In the genomic region with DNA sequence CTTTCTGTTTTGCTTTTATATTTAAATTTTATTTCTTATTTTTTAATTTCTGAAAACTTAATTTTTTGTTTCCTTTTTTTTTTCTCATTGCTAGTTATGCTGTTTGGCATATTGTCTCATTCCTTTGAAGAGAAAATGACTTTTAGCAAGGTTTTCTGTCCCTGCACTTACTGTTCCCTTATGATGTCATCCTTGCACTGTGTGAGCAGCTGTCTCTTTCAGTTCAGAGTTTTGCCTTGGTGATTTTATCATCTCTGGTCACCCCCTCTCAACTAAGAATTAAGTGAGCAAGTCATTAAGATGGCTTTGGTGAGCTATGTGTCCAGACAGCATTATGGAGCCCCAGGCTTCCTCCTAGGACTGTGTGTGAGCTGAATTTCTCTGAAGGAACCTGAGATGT, we compare ENCODE assay signal across 24 mouse cellular contexts.
DNase-seq lines count a peak whose midpoint lies in the region; ATAC-seq and TF ChIP-seq lines count a peak whose summit lies in the region.
"Had no signal": no experiment of that assay in that cellular context is flagged by ENCODE, and none has a peak within 500 bp of the region (broad histone marks: within the 10 kb centered on the region; RNA-seq: fewer than 3 reads in every experiment).

No protein-coding gene starts in this region.

- no peak for TF ChIP-seq RAD21 in CH12.LX (IDR thresholded peaks at IDR 0.05; ENCODE audit: low read depth, low read length)

- dilution Hi-C loops in CH12.LX (cut with MboI; ENCODE audit: extremely low pct_ligation_motif_present, extremely low pct_unique_long_range_greater_than_20kb, low sequenced_read_pairs), result no loop called here

- no peak for TF ChIP-seq EP300 in CH12.LX (IDR thresholded peaks at IDR 0.05; ENCODE audit: low read length)

- DNase-seq in 416B (ENCODE audit: low read depth), result peak; percentile 25
- peak; percentile 15 for DNase-seq in CH12.LX (ENCODE audit: extremely low read depth)
- DNase-seq in layer of hippocampus, postnatal 36 days, result no peak
- DNase-seq in forebrain, embryonic 10.5 days (ENCODE audit: extremely low spot score, low spot score), result no peak
- DNase-seq in forebrain, embryonic 11.5 days (ENCODE audit: low spot score), result no peak
- no peak for DNase-seq in adrenal gland, postnatal 14 days
- DNase-seq: adrenal gland, adult 2 months; adrenal gland, adult 8-10 months; adrenal gland, postnatal 10 days; adrenal gland, postnatal 25 days; adrenal gland, postnatal 36 days; B cell, adult 2 months; cerebellum, adult 11 months; cerebellum, adult 11-12 months; cerebellum, adult 18-20 months; cerebellum, adult 2 months; cerebellum, adult 8-10 months; cerebellum, adult 9-10 months had no signal

- TF ChIP-seq CTCF in C2C12 (IDR thresholded peaks at IDR 0.05; ENCODE audit: control insufficient read depth, insufficient read depth, insufficient read length), result no peak
- no peak for TF ChIP-seq CTCF in CH12.LX (conservative IDR thresholded peaks at IDR 0.05 in 1 of 2, IDR thresholded peaks at IDR 0.05 in 1 of 2; ENCODE audit: low read depth in 2 of 2, low read length in 2 of 2)

- H3K4me2 ChIP-seq in CH12.LX (ENCODE audit: insufficient read depth, low read depth, poor library complexity, severe bottlenecking), result no peak overlapping the region
- H3K4me2 ChIP-seq in myocyte (ENCODE audit: low read depth), result peak overlapping the region; percentile 37
- H3K4me2 ChIP-seq in forebrain, embryonic 11.5 days (ENCODE audit: low read depth, low read length, severe bottlenecking), result no peak overlapping the region

- H3K79me3 ChIP-seq in C2C12 (ENCODE audit: low read depth), result no peaks in the 10 kb centered on the region

- in situ Hi-C loops in CH12.LX (cut with MboI; ENCODE audit: low pct_ligation_motif_present, low pct_unique_long_range_greater_than_20kb, low sequenced_read_pairs), result no loop called here

- no peak overlapping the region for H3K4me3 ChIP-seq in C2C12 (ENCODE audit: insufficient read depth, poor library complexity, severe bottlenecking)
- no peak overlapping the region for H3K4me3 ChIP-seq in CH12.LX (replicated peaks in 1 of 3; ENCODE audit: low read depth in 2 of 3, low read length in 2 of 3, poor library complexity in 1 of 3)
- no peak overlapping the region for H3K4me3 ChIP-seq in myocyte
- no peak overlapping the region for H3K4me3 ChIP-seq in forebrain, embryonic 10.5 days
- H3K4me3 ChIP-seq in forebrain, embryonic 11.5 days (ENCODE audit: low read depth, low read length), result no peak overlapping the region

- H3K79me2 ChIP-seq in C2C12 (ENCODE audit: control insufficient read depth, insufficient read depth), result no peaks in the 10 kb centered on the region
- H3K79me2 ChIP-seq in CH12.LX (replicated peaks; ENCODE audit: control insufficient read depth, extremely low read depth, insufficient read depth, poor library complexity, severe bottlenecking), result no peaks in the 10 kb centered on the region
- H3K79me2 ChIP-seq in myocyte (ENCODE audit: control insufficient read depth, insufficient read depth), result no peaks in the 10 kb centered on the region

- TF ChIP-seq POLR2A in CH12.LX (IDR thresholded peaks at IDR 0.05; ENCODE audit: low read depth, low read length), result no peak
- no peak for TF ChIP-seq POLR2A in myocyte (IDR thresholded peaks at IDR 0.05; ENCODE audit: insufficient read length, low read depth)

- H3K27me3 ChIP-seq in C2C12 (ENCODE audit: control insufficient read depth, insufficient read depth, insufficient read length) (no peaks in the 10 kb centered on the region), CH12.LX (replicated peaks) (no peaks in the 10 kb centered on the region), myocyte (ENCODE audit: control insufficient read depth, insufficient read depth, insufficient read length) (no peaks in the 10 kb centered on the region)
- H3K27me3 ChIP-seq in forebrain, embryonic 10.5 days (ENCODE audit: poor library complexity, severe bottlenecking), result no peaks in the 10 kb centered on the region
- H3K27me3 ChIP-seq in forebrain, embryonic 11.5 days (ENCODE audit: control insufficient read depth, insufficient read depth, low read length), result no peaks in the 10 kb centered on the region
- H3K27me3 ChIP-seq: Patski had no signal

- H3K36me3 ChIP-seq in C2C12 (ENCODE audit: control insufficient read depth, insufficient read depth) (no peaks in the 10 kb centered on the region), CH12.LX (replicated peaks in 1 of 2; ENCODE audit: control insufficient read depth in 1 of 2, insufficient read depth in 1 of 2, low read length in 1 of 2) (no peaks in the 10 kb centered on the region), myocyte (ENCODE audit: control insufficient read depth, insufficient read depth) (no peaks in the 10 kb centered on the region)
- no peaks in the 10 kb centered on the region for H3K36me3 ChIP-seq in forebrain, embryonic 10.5 days (replicated peaks)
- no peaks in the 10 kb centered on the region for H3K36me3 ChIP-seq in forebrain, embryonic 11.5 days (ENCODE audit: control insufficient read depth, insufficient read depth, low read length)
- H3K36me3 ChIP-seq: G1E had no signal

- no peak overlapping the region for H3K9ac ChIP-seq in CH12.LX (ENCODE audit: insufficient read depth, low read depth)
- no peak overlapping the region for H3K9ac ChIP-seq in forebrain, embryonic 11.5 days (ENCODE audit: low read length)

- peaks cover 0 to 4% of the 10 kb centered on the region in 2 experiments; a peak in 1 of 4 replicates for H3K4me1 ChIP-seq in CH12.LX (ENCODE audit: control insufficient read depth in 1 of 2, insufficient read depth in 2 of 2)
- no peaks in the 10 kb centered on the region for H3K4me1 ChIP-seq in forebrain, embryonic 10.5 days
- no peaks in the 10 kb centered on the region for H3K4me1 ChIP-seq in forebrain, embryonic 11.5 days (replicated peaks; ENCODE audit: control insufficient read depth, insufficient read depth, low read length)

- ATAC-seq in forebrain, embryonic 11.5 days (replicated peaks; ENCODE audit: low FRiP score), result no peak
- ATAC-seq: activated CD4-positive, CD25-positive, alpha-beta regulatory T cell, adult 4 months; CD4-positive, CD25-positive, alpha-beta regulatory T cell, adult 4 months; Patski had no signal

- peak overlapping the region; percentile 1 for H3ac ChIP-seq in C2C12 (ENCODE audit: control insufficient read depth, insufficient read length, low read depth)
- no peak overlapping the region for H3ac ChIP-seq in myocyte (ENCODE audit: control insufficient read depth, insufficient read length)

- no peaks in the 10 kb centered on the region for H3K9me3 ChIP-seq in CH12.LX (replicated peaks; ENCODE audit: low read length)
- no peaks in the 10 kb centered on the region for H3K9me3 ChIP-seq in forebrain, embryonic 10.5 days
- no peaks in the 10 kb centered on the region for H3K9me3 ChIP-seq in forebrain, embryonic 11.5 days (ENCODE audit: control insufficient read depth, low read length)
- H3K9me3 ChIP-seq: G1E had no signal

- H3K27ac ChIP-seq in CH12.LX (ENCODE audit: insufficient read depth, low read depth), result no peak overlapping the region
- H3K27ac ChIP-seq in forebrain, embryonic 10.5 days, result no peak overlapping the region
- no peak overlapping the region for H3K27ac ChIP-seq in forebrain, embryonic 11.5 days (ENCODE audit: low read depth, low read length)

TF ChIP-seq in C2C12, 6 proteins besides CTCF, POLR2A, EP300 and RAD21:
- peak; percentile 95 for TF ChIP-seq MYOD1 (IDR thresholded peaks at IDR 0.05; ENCODE audit: control insufficient read depth, insufficient read length, low read depth)
- TF ChIP-seq MAX (IDR thresholded peaks at IDR 0.05), result no peak
- TF ChIP-seq FOSL1 (IDR thresholded peaks at IDR 0.05; ENCODE audit: insufficient read depth, low read length, poor library complexity, severe bottlenecking), result no peak
- no peak for TF ChIP-seq MYOG (IDR thresholded peaks at IDR 0.05; ENCODE audit: control insufficient read depth, extremely low read depth, insufficient read length)

TF ChIP-seq in CH12.LX, 34 proteins besides CTCF, POLR2A, EP300 and RAD21:
- TF ChIP-seq JUN (IDR thresholded peaks at IDR 0.05; ENCODE audit: insufficient read depth, low read depth, low read length) (peak; percentile 49; the same call in 1 of the 2 replicates), ZNF384 (IDR thresholded peaks at IDR 0.05; ENCODE audit: low read depth, low read length) (no peak), ELF1 (IDR thresholded peaks at IDR 0.05; ENCODE audit: low read depth, low read length) (no peak), ZMIZ1 (IDR thresholded peaks at IDR 0.05; ENCODE audit: low read depth, low read length) (no peak), ETS1 (conservative IDR thresholded peaks at IDR 0.05; ENCODE audit: low read depth, low read length) (no peak), GABPA (IDR thresholded peaks at IDR 0.05; ENCODE audit: insufficient replicate concordance, low read depth, low read length) (no peak), KAT2A (IDR thresholded peaks at IDR 0.05; ENCODE audit: insufficient replicate concordance, low read length) (no peak), SMC3 (IDR thresholded peaks at IDR 0.05; ENCODE audit: low read depth, low read length) (no peak)

TF ChIP-seq in myocyte, 11 proteins besides CTCF, POLR2A, EP300 and RAD21:
- no peak for TF ChIP-seq CEBPB (IDR thresholded peaks at IDR 0.05; ENCODE audit: insufficient read depth, poor library complexity, severe bottlenecking)
- peak in 2 of 3 experiments; percentile 72 to 82 for TF ChIP-seq MYOD1 (IDR thresholded peaks at IDR 0.05; ENCODE audit: control insufficient read depth in 1 of 3, insufficient read length in 2 of 3, low read depth in 2 of 3)
- no peak for TF ChIP-seq MAX (IDR thresholded peaks at IDR 0.05; ENCODE audit: low read depth)
- TF ChIP-seq TCF12 (IDR thresholded peaks at IDR 0.05; ENCODE audit: insufficient read depth, poor library complexity, severe bottlenecking), result peak; percentile 41

Comparison
In these comparisons a context has a peak if more than half of its experiments do, and no peak if none do; other contexts are left out.
1. DNase-seq: peak in 416B (single experiment) and CH12.LX (single experiment); none in layer of hippocampus, postnatal 36 days (0 of 2), forebrain, embryonic 10.5 days (single experiment), forebrain, embryonic 11.5 days (single experiment) and adrenal gland, postnatal 14 days (single experiment).